Mouse (Mus musculus) neural tube, embryonic 12.5 days (tissue): ENCODE results near the gene Nostrin. TPM values are rescaled to one million over a fixed set of nuclear protein-coding genes. Genes with fewer than 3 reads are reported as not detected.

Experiments used
- ATAC-seq: fragments of 200-750 bp; cut with Nextera tagmentation; 2 replicates; pipeline ENCODE4 v1.8.0; 2017; ENCODE audit warnings: low read depth, mild to moderate bottlenecking, moderate TSS enrichment, moderate library complexity; ENCODE audit not compliant: low FRiP score
- H3K27ac ChIP-seq: fragments of 300-500 bp; sonication (generic); 2 replicates; pipeline ENCODE4 v1.5.1; 2016
- H3K27me3 ChIP-seq: fragments of 300-500 bp; sonication (generic); replicated peaks from 2 replicates; pipeline ENCODE4 v1.6.1; 2016; ENCODE audit warnings: mild to moderate bottlenecking
- H3K36me3 ChIP-seq: fragments of 300-500 bp; sonication (generic); 2 replicates; pipeline ENCODE4 v1.6.1; 2016; ENCODE audit warnings: mild to moderate bottlenecking
- H3K4me1 ChIP-seq: fragments of 300-500 bp; sonication (generic); 2 replicates; pipeline ENCODE4 v1.6.1; 2016
- H3K4me2 ChIP-seq: fragments of 300-500 bp; sonication (generic); replicated peaks from 2 replicates; pipeline ENCODE4 v1.6.1; 2016; ENCODE audit warnings: mild to moderate bottlenecking
- H3K4me3 ChIP-seq: fragments of 300-500 bp; sonication (generic); 2 replicates; pipeline ENCODE4 v1.5.1; 2016
- H3K9ac ChIP-seq: fragments of 300-500 bp; sonication (generic); 2 replicates; pipeline ENCODE4 v1.6.1; 2016; ENCODE audit warnings: mild to moderate bottlenecking
- H3K9me3 ChIP-seq: fragments of 300-500 bp; sonication (generic); 2 replicates; pipeline ENCODE4 v1.6.1; 2016; ENCODE audit warnings: mild to moderate bottlenecking
- WGBS: fragments of 180-500 bp; shearing (Covaris S2); methylation state at CpG from one replicate; pipeline ENCODE4 v1.1.7; 2016; 5-methylcytosine and 5-hydroxymethylcytosine counted together
- polyA plus RNA-seq: library from polyadenylated mRNA; unstranded; fragments of >200 nt; fragmentation: Nextera tagmentation; extraction: Ambion mirVana; gene quantifications from 2 replicates; pipeline ENCODE4 v1.2.1, GENCODE M21; 2016

Gene Nostrin
- polyA plus RNA-seq, 1 experiment from 2014 or later = 1.2 TPM

GRCm38 (mm10) chr2:69132488-69133040, 3.0 kb upstream of the Nostrin start:
- ATAC-seq = no peak
- Histone ChIP-seq H3K4me2 (no peak overlapping the region), H3K27ac (no peak overlapping the region), H3K9me3 (no peaks in the 10 kb centered on the region), H3K4me3 (no peak overlapping the region), H3K9ac (no peak overlapping the region), H3K36me3 (no peaks in the 10 kb centered on the region), H3K27me3 (no peaks in the 10 kb centered on the region), H3K4me1 (0 out of 2 replicates have a peak, but pooled peaks cover 6% of the 10 kb centered on the region)
- 66% methylated on average over 5 of the region's 5 CpGs for WGBS

DNA sequence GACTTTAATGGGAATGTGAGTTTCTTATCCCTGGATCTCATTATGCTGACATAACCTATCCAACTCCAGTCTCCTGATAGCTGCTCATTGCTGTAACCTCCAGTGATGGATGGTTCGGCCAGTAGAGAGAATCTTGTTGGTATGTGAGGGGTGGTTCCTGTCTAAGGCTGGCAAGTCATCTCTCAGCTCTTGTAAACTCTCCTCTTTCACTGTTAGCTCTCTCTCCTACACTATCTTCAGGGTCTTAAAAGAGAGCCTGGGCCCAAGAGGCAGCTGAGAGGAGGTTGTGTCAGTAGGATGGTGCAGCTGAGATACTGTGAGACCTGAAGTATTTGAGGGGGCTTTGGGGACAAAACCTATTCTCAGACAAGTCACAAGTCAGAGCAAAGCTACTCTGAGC, 1.4 kb upstream of the Nostrin start:
- H3K27ac ChIP-seq = no peak overlapping the region
- no peaks in the 10 kb centered on the region for H3K27me3 ChIP-seq
- WGBS = 79% methylated on average over 1 of the region's 1 CpGs
- H3K36me3 ChIP-seq = no peaks in the 10 kb centered on the region
- no peak overlapping the region for H3K4me2 ChIP-seq
- no peak for ATAC-seq
- H3K9me3 ChIP-seq = no peaks in the 10 kb centered on the region
- H3K9ac ChIP-seq = no peak overlapping the region
- H3K4me3 ChIP-seq = no peak overlapping the region
- H3K4me1 ChIP-seq = 0 out of 2 replicates have a peak, but pooled peaks cover 4% of the 10 kb centered on the region

DNA sequence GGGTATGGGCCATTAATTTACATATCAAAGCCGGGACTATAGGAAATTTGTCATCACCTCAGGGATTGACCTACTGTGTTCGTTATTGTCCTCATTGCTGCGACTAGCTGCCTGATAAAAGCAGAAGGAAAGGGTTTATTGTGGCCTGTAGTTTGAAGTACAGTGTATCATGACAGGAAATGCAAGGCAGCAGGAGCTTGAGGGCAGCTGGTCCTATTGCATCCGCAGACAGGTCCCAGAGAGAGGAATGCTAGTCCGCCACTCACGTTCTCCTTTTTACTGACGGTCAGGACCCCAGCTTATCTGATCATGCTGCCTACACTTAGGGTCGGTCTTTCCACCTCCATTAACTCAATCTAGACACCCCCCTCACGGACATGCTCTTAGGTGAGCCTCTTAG, 663 bp upstream of the Nostrin start:
- Histone ChIP-seq H3K4me1 (0 out of 2 replicates have a peak, but pooled peaks cover 2% of the 10 kb centered on the region), H3K36me3 (no peaks in the 10 kb centered on the region), H3K9ac (no peak overlapping the region), H3K4me3 (no peak overlapping the region), H3K27ac (no peak overlapping the region), H3K4me2 (no peak overlapping the region), H3K27me3 (no peaks in the 10 kb centered on the region), H3K9me3 (no peaks in the 10 kb centered on the region)
- no peak for ATAC-seq
- WGBS = 68% methylated on average over 9 of the region's 9 CpGs

GRCm38 (mm10) chr2:69137406-69138084, 1.9 kb downstream of the Nostrin start:
- 92% methylated on average over 10 of the region's 10 CpGs for WGBS
- Histone ChIP-seq H3K9ac (no peak overlapping the region), H3K4me3 (no peak overlapping the region), H3K4me1 (no peaks in the 10 kb centered on the region), H3K9me3 (no peaks in the 10 kb centered on the region), H3K27ac (no peak overlapping the region), H3K4me2 (no peak overlapping the region), H3K36me3 (no peaks in the 10 kb centered on the region), H3K27me3 (no peaks in the 10 kb centered on the region)
- no peak for ATAC-seq

DNA sequence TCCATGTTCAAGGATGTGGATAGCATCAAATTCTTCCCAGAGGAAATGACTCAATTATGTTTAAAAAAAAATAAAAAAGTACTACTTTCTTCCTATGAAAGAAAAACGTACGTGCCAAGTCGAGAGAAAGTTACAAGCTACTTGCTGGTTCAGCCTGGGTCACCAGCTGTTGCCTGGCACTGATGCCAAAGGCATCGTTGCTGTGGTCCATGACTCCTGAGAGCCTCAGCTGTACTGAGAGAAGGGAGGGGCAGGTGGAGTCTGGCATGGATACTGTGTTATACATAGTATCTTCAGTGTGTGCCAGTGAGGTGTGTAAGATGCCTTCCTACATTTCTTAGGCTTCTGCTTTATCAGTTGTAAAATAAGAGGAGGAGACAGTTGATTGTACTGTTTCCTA, 3.2 kb downstream of the Nostrin start:
- Histone ChIP-seq H3K4me1 (no peaks in the 10 kb centered on the region), H3K4me2 (no peak overlapping the region), H3K27me3 (no peaks in the 10 kb centered on the region), H3K4me3 (no peak overlapping the region), H3K27ac (no peak overlapping the region), H3K9ac (no peak overlapping the region), H3K36me3 (no peaks in the 10 kb centered on the region), H3K9me3 (no peaks in the 10 kb centered on the region)
- 81% methylated on average over 4 of the region's 4 CpGs for WGBS
- no peak for ATAC-seq

- no peaks in the 10 kb centered on the region; the same call in 1 of the 2 replicates for H3K4me1 ChIP-seq
- H3K9me3 ChIP-seq = no peaks in the 10 kb centered on the region
- 78% methylated on average over 2 of the region's 2 CpGs for WGBS
- no peaks in the 10 kb centered on the region for H3K36me3 ChIP-seq
- H3K4me2 ChIP-seq = no peak overlapping the region
- no peak for ATAC-seq
- no peak overlapping the region for H3K27ac ChIP-seq
- H3K27me3 ChIP-seq = no peaks in the 10 kb centered on the region
- no peak overlapping the region for H3K4me3 ChIP-seq
- no peak overlapping the region for H3K9ac ChIP-seq
These were observed 4.6 kb downstream of the Nostrin start for GRCm38 (mm10) chr2:69140215-69140614.

GRCm38 (mm10) chr2:69140816-69141215, 5.2 kb downstream of the Nostrin start:
- Histone ChIP-seq H3K36me3 (no peaks in the 10 kb centered on the region), H3K27ac (no peak overlapping the region), H3K4me3 (no peak overlapping the region), H3K4me2 (no peak overlapping the region), H3K9ac (no peak overlapping the region), H3K27me3 (no peaks in the 10 kb centered on the region), H3K9me3 (no peaks in the 10 kb centered on the region), H3K4me1 (no peaks in the 10 kb centered on the region; the same call in 1 of the 2 replicates)
- 66% methylated on average over 4 of the region's 4 CpGs for WGBS
- no peak for ATAC-seq

DNA sequence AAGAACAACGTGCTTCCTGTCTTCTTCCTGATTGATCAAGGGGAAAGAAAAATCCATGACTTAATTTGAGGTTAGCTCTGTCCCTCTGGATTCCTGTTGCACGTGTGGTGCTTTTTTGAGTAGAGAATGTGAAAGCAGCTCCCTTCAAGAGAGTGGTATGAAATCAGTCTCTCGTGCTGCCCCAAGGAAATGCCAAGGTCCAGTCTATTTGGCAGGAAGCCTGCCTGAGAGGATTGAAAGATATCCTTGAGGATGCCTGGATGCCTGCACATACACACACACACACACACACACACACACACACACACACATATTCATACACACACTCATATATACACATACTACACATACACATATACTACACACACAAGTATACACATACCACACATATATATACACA, 13.1 kb downstream of the Nostrin start:
- no peaks in the 10 kb centered on the region for H3K27me3 ChIP-seq
- H3K36me3 ChIP-seq = no peaks in the 10 kb centered on the region
- no peak overlapping the region for H3K27ac ChIP-seq
- H3K9me3 ChIP-seq = no peaks in the 10 kb centered on the region
- no peak overlapping the region for H3K4me2 ChIP-seq
- H3K4me1 ChIP-seq = no peaks in the 10 kb centered on the region; the same call in 1 of the 2 replicates
- H3K9ac ChIP-seq = no peak overlapping the region
- WGBS = 79% methylated on average over 3 of the region's 3 CpGs
- H3K4me3 ChIP-seq = no peak overlapping the region
- no peak for ATAC-seq

DNA sequence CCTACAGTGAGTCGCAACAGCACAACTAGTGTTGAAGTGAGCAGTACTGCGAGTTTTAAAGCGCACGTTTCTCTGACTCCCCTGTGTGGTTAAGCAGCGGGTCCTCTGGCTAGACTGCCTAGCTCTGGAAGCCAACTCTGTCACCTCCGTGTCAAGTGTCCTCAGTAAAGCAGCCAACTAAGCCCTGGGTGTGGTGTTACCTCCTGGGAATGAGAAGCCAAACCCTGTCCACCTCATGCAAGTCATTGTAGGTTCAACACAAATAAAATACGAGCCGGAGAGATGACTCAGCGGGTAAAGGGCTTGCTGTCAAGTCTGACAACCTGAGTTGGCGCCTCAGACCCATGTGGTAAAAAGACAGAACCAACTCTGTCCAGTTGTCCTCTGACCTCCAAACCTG, 13.6 kb downstream of the Nostrin start:
- Histone ChIP-seq H3K4me2 (no peak overlapping the region), H3K27me3 (no peaks in the 10 kb centered on the region), H3K9ac (no peak overlapping the region), H3K4me1 (no peaks in the 10 kb centered on the region; the same call in 1 of the 2 replicates), H3K4me3 (no peak overlapping the region), H3K9me3 (no peaks in the 10 kb centered on the region), H3K36me3 (no peaks in the 10 kb centered on the region), H3K27ac (no peak overlapping the region)
- ATAC-seq = no peak
- WGBS = 92% methylated on average over 10 of the region's 10 CpGs

- ATAC-seq = no peak
- Histone ChIP-seq H3K9ac (no peak overlapping the region), H3K27me3 (no peaks in the 10 kb centered on the region), H3K4me2 (no peak overlapping the region), H3K4me1 (no peaks in the 10 kb centered on the region), H3K9me3 (no peaks in the 10 kb centered on the region), H3K27ac (no peak overlapping the region), H3K36me3 (no peaks in the 10 kb centered on the region), H3K4me3 (no peak overlapping the region)
- 84% methylated on average over 5 of the region's 5 CpGs for WGBS
These were observed 15.2 kb downstream of the Nostrin start for GRCm38 (mm10) chr2:69150841-69151240.

GRCm38 (mm10) chr2:69155861-69156260, 20.3 kb downstream of the Nostrin start:
- no peaks in the 10 kb centered on the region for H3K27me3 ChIP-seq
- no peaks in the 10 kb centered on the region for H3K9me3 ChIP-seq
- H3K27ac ChIP-seq = no peak overlapping the region
- H3K4me3 ChIP-seq = no peak overlapping the region
- H3K36me3 ChIP-seq = no peaks in the 10 kb centered on the region
- ATAC-seq = no peak
- no peak overlapping the region for H3K4me2 ChIP-seq
- H3K4me1 ChIP-seq = no peaks in the 10 kb centered on the region
- H3K9ac ChIP-seq = no peak overlapping the region
- WGBS = 77% methylated on average over 3 of the region's 3 CpGs

DNA sequence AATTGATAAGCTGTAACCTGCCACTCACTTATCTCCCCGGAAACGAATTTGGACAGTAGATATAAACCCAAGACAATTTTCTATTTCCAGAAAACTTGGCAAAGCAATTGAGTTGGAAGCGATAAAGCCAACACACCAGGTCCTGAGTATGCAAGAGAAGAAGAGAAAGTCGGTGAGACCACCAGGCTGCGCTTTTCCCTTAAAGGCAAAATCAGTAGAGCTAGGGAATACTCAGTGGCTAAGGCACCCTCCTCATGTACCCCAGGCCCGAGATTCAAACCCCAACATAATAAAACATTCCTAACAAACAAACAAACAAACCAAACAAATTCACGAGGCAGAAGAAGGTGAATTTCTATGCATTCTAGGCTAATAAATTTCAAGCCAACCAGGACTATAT, 20.7 kb downstream of the Nostrin start:
- Histone ChIP-seq H3K4me2 (no peak overlapping the region), H3K27me3 (no peaks in the 10 kb centered on the region), H3K36me3 (no peaks in the 10 kb centered on the region), H3K9me3 (no peaks in the 10 kb centered on the region), H3K4me1 (no peaks in the 10 kb centered on the region), H3K4me3 (no peak overlapping the region), H3K9ac (no peak overlapping the region), H3K27ac (no peak overlapping the region)
- 76% methylated on average over 7 of the region's 7 CpGs for WGBS
- no peak for ATAC-seq

GRCm38 (mm10) chr2:69158907-69159306, 23.3 kb downstream of the Nostrin start:
- H3K36me3 ChIP-seq = no peaks in the 10 kb centered on the region
- H3K9ac ChIP-seq = no peak overlapping the region
- H3K4me1 ChIP-seq = no peaks in the 10 kb centered on the region
- H3K27ac ChIP-seq = no peak overlapping the region
- no peak overlapping the region for H3K4me2 ChIP-seq
- H3K4me3 ChIP-seq = no peak overlapping the region
- no peaks in the 10 kb centered on the region for H3K27me3 ChIP-seq
- no peak for ATAC-seq
- H3K9me3 ChIP-seq = no peaks in the 10 kb centered on the region
